Mouse (Mus musculus) embryonic fibroblast, embryonic 13.5 days (primary cell): ENCODE results near the gene Mef2c.

Experiments used
- CTCF ChIP-seq: IDR thresholded peaks from 2 replicates; pipeline ENCODE4 v1.5.1; 2011; ENCODE audit warnings: mild to moderate bottlenecking, control low read depth, low read length, moderate library complexity, borderline replicate concordance; ENCODE audit not compliant: insufficient read depth
- POLR2A ChIP-seq: IDR thresholded peaks from 2 replicates; pipeline ENCODE4 v1.6.1; 2011; ENCODE audit warnings: low read depth, mild to moderate bottlenecking, control low read depth, low read length, moderate library complexity

DNA sequence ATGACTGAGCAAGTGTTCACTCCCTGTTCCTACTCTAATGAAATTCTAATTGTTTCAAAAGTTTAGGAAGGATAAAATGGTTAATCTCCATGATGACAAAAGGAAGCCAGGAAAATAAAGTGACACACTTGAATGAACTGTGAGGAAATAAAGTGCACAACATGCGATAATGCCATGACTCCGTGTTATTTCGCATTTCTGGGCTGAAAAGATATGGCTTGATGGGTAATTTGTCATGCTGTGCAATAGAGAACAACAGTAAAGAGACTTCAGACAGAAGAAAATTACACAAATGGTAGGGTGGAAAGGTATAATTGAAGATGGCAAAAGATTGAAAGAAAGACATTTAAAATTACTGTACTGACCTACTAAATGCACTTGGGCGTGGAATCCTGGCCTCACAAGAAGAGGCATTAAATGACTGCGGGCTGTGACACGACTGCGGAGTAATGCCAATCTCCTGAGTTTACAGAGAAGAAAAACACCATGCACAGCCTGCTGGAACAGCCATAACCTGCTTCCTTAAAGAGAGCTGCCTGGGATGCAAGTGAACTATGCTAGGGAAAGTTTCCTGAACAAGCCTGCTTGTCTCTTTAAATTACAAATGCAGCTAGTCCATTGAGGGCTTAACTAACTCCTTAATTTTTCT, 19.0 kb upstream of the Mef2c start:
- no peak for TF ChIP-seq CTCF
- no peak for TF ChIP-seq POLR2A
